Mouse (Mus musculus) stomach, embryonic 15.5 days (tissue): ENCODE data around the gene Gm364. TPM values are rescaled to one million over a fixed set of nuclear protein-coding genes. Genes with fewer than 3 reads are reported as not detected.
A peak's percentile ranks its signal among the peaks of the same experiment; 100 is the strongest.

Experiments used
- ATAC-seq: fragments of 200-750 bp; cut with Nextera tagmentation; 2 replicates; pipeline ENCODE4 v1.8.0; 2017; ENCODE audit warnings: low read depth, moderate number of reproducible peaks, moderate TSS enrichment; ENCODE audit not compliant: insufficient read depth, low FRiP score
- H3K27ac ChIP-seq: fragments of 300-500 bp; sonication (generic); 2 replicates; pipeline ENCODE4 v1.5.1; 2015; ENCODE audit warnings: mild to moderate bottlenecking, inconsistent platforms
- H3K27me3 ChIP-seq: fragments of 300-500 bp; sonication (generic); replicated peaks from 2 replicates; pipeline ENCODE4 v1.6.1; 2015; ENCODE audit warnings: inconsistent platforms
- H3K36me3 ChIP-seq: fragments of 300-500 bp; sonication (generic); 2 replicates; pipeline ENCODE4 v1.6.1; 2015; ENCODE audit warnings: inconsistent platforms
- H3K4me1 ChIP-seq: fragments of 300-500 bp; sonication (generic); 2 replicates; pipeline ENCODE4 v1.6.1; 2015; ENCODE audit warnings: inconsistent platforms
- H3K4me2 ChIP-seq: fragments of 300-500 bp; sonication (generic); 2 replicates; pipeline ENCODE4 v1.6.1; 2015; ENCODE audit warnings: mild to moderate bottlenecking, inconsistent platforms
- H3K4me3 ChIP-seq: fragments of 300-500 bp; sonication (generic); replicated peaks from 2 replicates; pipeline ENCODE4 v1.5.1; 2015; ENCODE audit warnings: inconsistent platforms
- H3K9ac ChIP-seq: fragments of 300-500 bp; sonication (generic); 2 replicates; pipeline ENCODE4 v1.6.1; 2015; ENCODE audit warnings: inconsistent platforms
- H3K9me3 ChIP-seq: fragments of 300-500 bp; sonication (generic); 2 replicates; pipeline ENCODE4 v1.6.1; 2016; ENCODE audit warnings: inconsistent platforms
- WGBS: fragments of 180-500 bp; shearing (Covaris S2); methylation state at CpG from one replicate; pipeline ENCODE4 v1.1.7; 2015; 5-methylcytosine and 5-hydroxymethylcytosine counted together
- polyA plus RNA-seq: library from polyadenylated mRNA; unstranded; fragments of >200 nt; fragmentation: Nextera tagmentation; extraction: Ambion mirVana; gene quantifications from 2 replicates; pipeline ENCODE4 v1.2.1, GENCODE M21; 2015

Gene Gm364
- not detected in 2 replicates for polyA plus RNA-seq

GRCm38 (mm10) chrX:57408769-57409168, at the start of gene Gm364:
Gm364 (plus strand) TSS chrX:57409154.
- no peaks in the 10 kb centered on the region for H3K36me3 ChIP-seq
- H3K9ac ChIP-seq = no peak within 1 kb of the TSS
- WGBS = 83% methylated on average over 12 of the region's 12 CpGs
- H3K9me3 ChIP-seq = no peaks in the 10 kb centered on the region
- H3K4me2 ChIP-seq = no peak within 1 kb of the TSS
- ATAC-seq = no peak
- H3K27me3 ChIP-seq = no peaks in the 10 kb centered on the region
- H3K27ac ChIP-seq = no peak within 1 kb of the TSS
- H3K4me1 ChIP-seq = no peaks in the 10 kb centered on the region
- no peak within 1 kb of the TSS for H3K4me3 ChIP-seq

- H3K4me3 ChIP-seq = no peak overlapping the region
- H3K4me2 ChIP-seq = no peak overlapping the region
- H3K9ac ChIP-seq = no peak overlapping the region
- no peaks in the 10 kb centered on the region for H3K9me3 ChIP-seq
- H3K27ac ChIP-seq = no peak overlapping the region
- no peaks in the 10 kb centered on the region for H3K4me1 ChIP-seq
- WGBS = 55% methylated on average over 1 of the region's 1 CpGs
- H3K27me3 ChIP-seq = no peaks in the 10 kb centered on the region
- H3K36me3 ChIP-seq = no peaks in the 10 kb centered on the region
- ATAC-seq = no peak
Measured at GRCm38 (mm10) chrX:57359316-57359715, 49.6 kb upstream of the Gm364 start.

- 45% methylated on average over 2 of the region's 2 CpGs for WGBS
- peak; percentile 83; the same call in 1 of the 2 replicates for ATAC-seq
- H3K4me1 ChIP-seq = no peaks in the 10 kb centered on the region
- H3K27ac ChIP-seq = no peak overlapping the region
- H3K4me3 ChIP-seq = no peak overlapping the region
- no peaks in the 10 kb centered on the region for H3K36me3 ChIP-seq
- no peak overlapping the region for H3K4me2 ChIP-seq
- H3K9me3 ChIP-seq = no peaks in the 10 kb centered on the region
- no peaks in the 10 kb centered on the region for H3K27me3 ChIP-seq
- H3K9ac ChIP-seq = no peak overlapping the region
Measured at GRCm38 (mm10) chrX:57364891-57365569, 43.9 kb upstream of the Gm364 start.

GRCm38 (mm10) chrX:57372965-57373364, 36.0 kb upstream of the Gm364 start:
- Histone ChIP-seq H3K9me3 (no peaks in the 10 kb centered on the region), H3K27me3 (no peaks in the 10 kb centered on the region), H3K4me1 (no peaks in the 10 kb centered on the region), H3K36me3 (no peaks in the 10 kb centered on the region), H3K27ac (no peak overlapping the region), H3K4me2 (no peak overlapping the region), H3K4me3 (no peak overlapping the region), H3K9ac (no peak overlapping the region)
- no peak for ATAC-seq
- 79% methylated on average over 4 of the region's 4 CpGs for WGBS

GRCm38 (mm10) chrX:57373543-57373942, 35.4 kb upstream of the Gm364 start:
- no peak overlapping the region for H3K27ac ChIP-seq
- no peak for ATAC-seq
- WGBS = 86% methylated on average over 2 of the region's 2 CpGs

GRCm38 (mm10) chrX:57374029-57374428, 34.9 kb upstream of the Gm364 start:
- H3K4me1 ChIP-seq = no peaks in the 10 kb centered on the region
- H3K27me3 ChIP-seq = no peaks in the 10 kb centered on the region
- H3K4me2 ChIP-seq = no peak overlapping the region
- 72% methylated on average over 2 of the region's 2 CpGs for WGBS
- H3K27ac ChIP-seq = no peak overlapping the region
- no peak overlapping the region for H3K9ac ChIP-seq
- no peaks in the 10 kb centered on the region for H3K9me3 ChIP-seq
- H3K4me3 ChIP-seq = no peak overlapping the region
- no peak for ATAC-seq
- no peaks in the 10 kb centered on the region for H3K36me3 ChIP-seq

More at GRCm38 (mm10) chrX:57373543-57373942, 35.4 kb upstream of the Gm364 start:
- Histone ChIP-seq H3K9ac (no peak overlapping the region), H3K4me2 (no peak overlapping the region), H3K27me3 (no peaks in the 10 kb centered on the region), H3K4me1 (no peaks in the 10 kb centered on the region), H3K36me3 (no peaks in the 10 kb centered on the region), H3K9me3 (no peaks in the 10 kb centered on the region), H3K4me3 (no peak overlapping the region)

- H3K9ac ChIP-seq = no peak overlapping the region
- no peak for ATAC-seq
- 78% methylated on average over 3 of the region's 3 CpGs for WGBS
- no peak overlapping the region for H3K27ac ChIP-seq
- H3K9me3 ChIP-seq = no peaks in the 10 kb centered on the region
- no peaks in the 10 kb centered on the region for H3K4me1 ChIP-seq
- H3K27me3 ChIP-seq = no peaks in the 10 kb centered on the region
- H3K4me3 ChIP-seq = no peak overlapping the region
- no peak overlapping the region for H3K4me2 ChIP-seq
- 0 out of 2 replicates have a peak, but pooled peaks cover 1% of the 10 kb centered on the region for H3K36me3 ChIP-seq
Measured at GRCm38 (mm10) chrX:57377096-57377495, 31.9 kb upstream of the Gm364 start.

GRCm38 (mm10) chrX:57378579-57378978, 30.4 kb upstream of the Gm364 start:
- no peaks in the 10 kb centered on the region for H3K9me3 ChIP-seq
- WGBS = 84% methylated on average over 3 of the region's 3 CpGs
- H3K27me3 ChIP-seq = no peaks in the 10 kb centered on the region
- no peak overlapping the region for H3K4me2 ChIP-seq
- H3K4me3 ChIP-seq = no peak overlapping the region
- no peak overlapping the region for H3K27ac ChIP-seq
- H3K4me1 ChIP-seq = no peaks in the 10 kb centered on the region
- ATAC-seq = no peak
- H3K9ac ChIP-seq = no peak overlapping the region
- 0 out of 2 replicates have a peak, but pooled peaks cover 5% of the 10 kb centered on the region for H3K36me3 ChIP-seq

GRCm38 (mm10) chrX:57380915-57381314, 28.0 kb upstream of the Gm364 start:
- no peak overlapping the region for H3K4me2 ChIP-seq
- H3K4me3 ChIP-seq = no peak overlapping the region
- no peak overlapping the region for H3K9ac ChIP-seq
- no peaks in the 10 kb centered on the region for H3K27me3 ChIP-seq
- no peaks in the 10 kb centered on the region for H3K4me1 ChIP-seq
- WGBS = 75% methylated on average over 5 of the region's 5 CpGs
- H3K27ac ChIP-seq = no peak overlapping the region
- no peaks in the 10 kb centered on the region for H3K9me3 ChIP-seq
- no peak for ATAC-seq
- H3K36me3 ChIP-seq = 0 out of 2 replicates have a peak, but pooled peaks cover 5% of the 10 kb centered on the region

GRCm38 (mm10) chrX:57392367-57393246, 16.3 kb upstream of the Gm364 start, which contains the start of gene Rbmx:
Rbmx (minus strand) TSS chrX:57393036.
- WGBS = 22% methylated on average over 50 of the region's 50 CpGs
- peak; percentile 96 for ATAC-seq
- Histone ChIP-seq H3K9me3 (no peaks in the 10 kb centered on the region), H3K9ac (peak within 1 kb of the TSS; percentile 54; the same call in 1 of the 2 replicates), H3K4me2 (peak within 1 kb of the TSS; percentile 45), H3K27me3 (no peaks in the 10 kb centered on the region), H3K4me1 (no peaks in the 10 kb centered on the region), H3K27ac (peak within 1 kb of the TSS; percentile 93), H3K36me3 (no peaks in the 10 kb centered on the region; the same call in 1 of the 2 replicates), H3K4me3 (peak within 1 kb of the TSS; percentile 59)

GRCm38 (mm10) chrX:57393412-57393811, 15.5 kb upstream of the Gm364 start:
- no peak overlapping the region for H3K27ac ChIP-seq
- 29% methylated on average over 7 of the region's 7 CpGs for WGBS
- H3K4me3 ChIP-seq = no peak overlapping the region
- no peaks in the 10 kb centered on the region; the same call in 1 of the 2 replicates for H3K36me3 ChIP-seq
- ATAC-seq = no peak
- H3K27me3 ChIP-seq = no peaks in the 10 kb centered on the region
- H3K4me1 ChIP-seq = no peaks in the 10 kb centered on the region
- no peaks in the 10 kb centered on the region for H3K9me3 ChIP-seq
- no peak overlapping the region for H3K9ac ChIP-seq
- peak overlapping the region; percentile 29 for H3K4me2 ChIP-seq

GRCm38 (mm10) chrX:57401388-57401787, 7.6 kb upstream of the Gm364 start:
- 70% methylated on average over 1 of the region's 1 CpGs for WGBS
- H3K4me1 ChIP-seq = no peaks in the 10 kb centered on the region

More at GRCm38 (mm10) chrX:57401388-57401787, 7.6 kb upstream of the Gm364 start:
- no peak overlapping the region for H3K9ac ChIP-seq
- H3K4me3 ChIP-seq = no peak overlapping the region
- H3K36me3 ChIP-seq = no peaks in the 10 kb centered on the region
- no peaks in the 10 kb centered on the region for H3K9me3 ChIP-seq
- H3K27me3 ChIP-seq = no peaks in the 10 kb centered on the region
- no peak overlapping the region for H3K4me2 ChIP-seq
- H3K27ac ChIP-seq = no peak overlapping the region
- no peak for ATAC-seq
